Mouse (Mus musculus): ENCODE results near the gene Ube2n. TPM values are rescaled to one million over a fixed set of nuclear protein-coding genes. Genes with fewer than 3 reads are reported as not detected.
"Not testable (repeated sequence)": the region's sequence is repeated elsewhere in the genome, so short reads cannot be mapped to it uniquely, and the experiment has no call there.

The Ube2n gene
- total RNA-seq, 2 experiments from 2014 or later = 88.0 to 92.7 TPM

- intact Hi-C loops (cut with DNase I) = no loop called here
These were observed 2.7 kb downstream of the Ube2n start for GRCm38 (mm10) chr10:95517656-95518055.

GRCm38 (mm10) chr10:95525037-95525675 is 10.2 kb downstream of the Ube2n start:
- intact Hi-C loops (cut with DNase I) = no loop called here
- no peak for DNase-seq

More at GRCm38 (mm10) chr10:95517656-95518055, 2.7 kb downstream of the Ube2n start:
- DNase-seq = no peak

- intact Hi-C loops (cut with DNase I) = no loop called here
- no peak for DNase-seq
These were observed 10.9 kb downstream of the Ube2n start for GRCm38 (mm10) chr10:95525871-95526270.

GRCm38 (mm10) chr10:95526495-95527122 is 11.7 kb downstream of the Ube2n start:
- DNase-seq = no peak

GRCm38 (mm10) chr10:95530551-95531121 is 15.7 kb downstream of the Ube2n start:
- intact Hi-C loops (cut with DNase I) = no loop called here
- DNase-seq = no peak

More at GRCm38 (mm10) chr10:95526495-95527122, 11.7 kb downstream of the Ube2n start:
- intact Hi-C loops (cut with DNase I) = no loop called here

GRCm38 (mm10) chr10:95532916-95533315 is 18.0 kb downstream of the Ube2n start:
- DNase-seq = no peak
- intact Hi-C loops (cut with DNase I) = no loop called here

- no peak for DNase-seq
- intact Hi-C loops (cut with DNase I) = no loop called here
These were observed 18.4 kb downstream of the Ube2n start for GRCm38 (mm10) chr10:95533382-95533781.

DNA sequence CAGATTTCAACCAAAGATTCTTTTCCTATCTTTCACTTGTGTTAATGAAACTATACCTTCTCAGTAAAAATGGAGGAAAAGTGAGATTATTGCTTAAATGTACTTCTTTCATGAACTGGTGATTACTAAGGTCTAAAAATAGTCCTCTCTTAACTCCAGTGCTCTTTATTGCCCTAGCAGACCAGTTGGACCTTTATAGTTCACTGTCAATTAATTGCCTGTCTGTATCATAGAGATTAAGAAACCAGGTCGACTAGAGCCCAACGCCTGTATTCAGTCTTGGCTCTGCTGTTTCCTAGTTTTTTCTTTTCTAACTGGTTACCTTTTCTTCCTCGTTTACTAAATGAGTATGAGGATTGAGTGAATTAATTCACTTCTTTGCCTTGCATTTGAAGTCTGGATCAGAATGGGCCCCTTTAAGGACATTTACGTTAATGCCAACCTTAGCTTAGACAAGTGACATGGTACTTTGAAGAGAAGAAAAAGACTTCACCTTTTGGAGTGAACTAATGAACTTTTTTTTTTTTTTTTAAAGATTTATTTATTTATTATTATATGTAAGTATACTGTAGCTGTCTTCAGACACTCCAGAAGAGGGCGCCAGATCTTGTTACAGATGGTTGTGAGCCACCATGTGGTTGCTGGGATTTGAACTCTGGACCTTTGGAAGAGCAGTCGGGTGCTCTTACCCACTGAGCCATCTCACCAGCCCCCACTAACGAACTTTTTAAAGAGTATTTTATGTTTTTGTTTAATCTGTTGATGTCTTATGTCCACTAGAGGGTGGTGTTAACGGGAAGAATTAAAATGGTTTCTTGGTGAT is 20.7 kb downstream of the Ube2n start:
- DNase-seq = no peak
- intact Hi-C loops (cut with DNase I) = no loop called here

DNA sequence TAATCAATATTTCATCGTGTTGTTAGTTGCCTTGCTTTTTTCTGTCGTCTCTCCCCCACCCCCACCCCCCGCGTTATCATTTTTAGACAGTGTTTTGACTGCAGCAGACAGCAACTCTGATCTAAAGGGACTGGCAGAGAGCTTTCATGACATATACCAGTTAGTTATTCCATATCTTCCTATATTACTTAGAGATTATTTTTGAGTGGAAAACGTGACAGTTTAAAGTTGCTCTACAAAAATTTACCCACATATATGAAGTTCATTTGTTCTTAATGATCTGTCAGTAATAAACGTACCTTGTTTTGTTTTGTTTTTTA is 21.2 kb downstream of the Ube2n start:
- intact Hi-C loops (cut with DNase I) = no loop called here
- DNase-seq = no peak

DNA sequence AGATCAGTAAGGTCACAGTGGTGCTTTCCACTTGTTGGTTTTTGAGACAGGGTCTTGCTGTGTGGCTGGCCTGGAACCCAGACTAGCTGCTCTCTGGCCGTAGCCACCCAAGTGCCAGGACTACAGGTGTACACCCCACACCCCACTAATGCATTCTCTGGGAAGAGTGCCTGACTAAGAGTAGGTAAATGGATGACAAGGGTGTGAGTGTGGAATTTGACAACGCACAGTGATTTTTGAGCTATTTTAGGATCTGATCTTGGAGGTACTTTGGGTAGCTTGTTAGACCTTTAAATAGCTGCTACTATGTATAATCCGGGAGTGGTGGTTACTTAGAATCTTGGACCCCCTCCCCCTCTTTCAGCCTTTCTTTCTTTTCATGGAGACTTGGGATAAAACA is 24.3 kb downstream of the Ube2n start:
- intact Hi-C loops (cut with DNase I) = no loop called here
- DNase-seq = no peak

DNA sequence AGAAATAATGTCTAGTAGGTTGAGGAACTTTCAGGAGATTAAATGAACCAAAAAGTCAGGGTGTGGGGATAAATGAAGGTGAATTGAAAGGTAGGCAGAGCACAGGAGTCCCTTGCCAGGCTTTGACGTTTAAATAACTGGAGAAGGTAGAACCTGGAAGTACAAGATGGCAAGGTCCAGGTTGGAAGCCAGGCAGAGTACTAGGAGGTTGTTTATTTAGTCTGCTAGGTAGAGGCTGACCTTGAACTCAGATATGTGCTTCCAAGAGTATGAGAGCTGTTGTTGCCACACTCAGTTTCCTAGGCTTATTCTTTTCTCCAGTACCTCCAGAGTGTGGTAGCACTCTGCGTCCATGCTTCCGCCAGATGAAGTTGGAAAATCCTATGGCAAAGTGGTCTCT is 24.9 kb downstream of the Ube2n start:
- no peak for DNase-seq
- intact Hi-C loops (cut with DNase I) = no loop called here

- intact Hi-C loops (cut with DNase I) = no loop called here
- DNase-seq = no peak
These were observed 28.0 kb downstream of the Ube2n start for GRCm38 (mm10) chr10:95542916-95543315.

GRCm38 (mm10) chr10:95543377-95543776 is 28.4 kb downstream of the Ube2n start:
- intact Hi-C loops (cut with DNase I) = no loop called here
- DNase-seq = no peak

GRCm38 (mm10) chr10:95544004-95544403 is 29.1 kb downstream of the Ube2n start:
- intact Hi-C loops (cut with DNase I) = no loop called here

DNA sequence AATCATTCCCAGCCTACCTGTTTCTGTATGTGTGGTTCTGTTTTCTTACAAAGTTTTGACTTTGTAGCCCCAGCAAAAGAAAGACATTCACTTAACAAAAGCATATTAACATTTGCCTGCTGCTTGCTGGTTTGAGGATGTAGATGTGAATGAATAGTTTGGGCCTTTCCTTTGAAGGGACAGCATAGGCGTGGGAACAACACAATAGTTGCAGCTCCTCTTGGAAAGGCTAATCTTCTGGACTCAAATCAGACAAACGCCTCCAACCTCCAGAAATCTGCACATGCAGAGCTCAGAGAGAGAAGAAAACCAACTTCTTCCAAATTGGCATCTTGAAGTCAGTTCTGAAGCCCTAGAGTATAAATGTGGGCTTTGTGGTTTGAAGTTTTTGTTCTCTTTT is 29.7 kb downstream of the Ube2n start:
- intact Hi-C loops (cut with DNase I) = no loop called here
- no peak for DNase-seq

More at GRCm38 (mm10) chr10:95544004-95544403, 29.1 kb downstream of the Ube2n start:
- DNase-seq = no peak

DNA sequence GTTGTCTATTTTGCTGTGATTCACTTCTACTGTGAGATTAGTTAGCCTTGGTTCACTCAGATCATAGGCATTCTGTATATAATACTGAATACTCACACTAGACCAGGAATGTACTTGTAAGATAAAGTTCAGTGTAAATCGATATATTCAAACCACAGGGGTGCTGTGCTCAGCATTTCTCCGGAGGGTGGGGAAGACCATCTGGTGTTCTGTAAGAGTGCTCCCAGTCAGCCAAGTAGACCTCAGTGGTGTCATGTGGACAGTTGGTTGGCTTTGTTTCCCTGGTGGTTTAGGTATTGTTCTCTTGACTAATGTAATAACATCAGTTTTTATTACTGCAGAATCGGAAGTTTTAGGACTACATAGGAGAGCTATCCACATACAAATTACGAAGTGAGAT is 30.1 kb downstream of the Ube2n start:
- no peak for DNase-seq
- intact Hi-C loops (cut with DNase I) = no loop called here

DNA sequence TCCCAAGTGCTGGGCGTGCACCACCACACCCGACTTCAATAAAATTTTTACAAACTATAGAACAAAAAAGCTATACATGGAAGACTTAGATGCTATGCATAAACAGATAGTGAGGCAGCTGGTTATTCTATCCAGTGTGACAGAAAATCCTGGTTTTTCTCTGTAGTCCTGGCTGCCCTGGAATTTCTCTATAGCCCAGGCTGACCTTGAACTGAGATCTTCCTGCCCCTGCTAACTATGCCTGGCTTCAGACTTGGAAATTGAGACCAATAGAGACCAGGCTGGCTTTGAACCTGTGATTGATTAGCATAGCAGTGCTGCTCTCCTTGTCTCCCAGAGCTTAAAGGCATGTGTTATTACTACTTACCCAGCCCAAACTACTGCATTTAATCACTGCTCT is 31.2 kb downstream of the Ube2n start:
- intact Hi-C loops (cut with DNase I) = no loop called here

DNA sequence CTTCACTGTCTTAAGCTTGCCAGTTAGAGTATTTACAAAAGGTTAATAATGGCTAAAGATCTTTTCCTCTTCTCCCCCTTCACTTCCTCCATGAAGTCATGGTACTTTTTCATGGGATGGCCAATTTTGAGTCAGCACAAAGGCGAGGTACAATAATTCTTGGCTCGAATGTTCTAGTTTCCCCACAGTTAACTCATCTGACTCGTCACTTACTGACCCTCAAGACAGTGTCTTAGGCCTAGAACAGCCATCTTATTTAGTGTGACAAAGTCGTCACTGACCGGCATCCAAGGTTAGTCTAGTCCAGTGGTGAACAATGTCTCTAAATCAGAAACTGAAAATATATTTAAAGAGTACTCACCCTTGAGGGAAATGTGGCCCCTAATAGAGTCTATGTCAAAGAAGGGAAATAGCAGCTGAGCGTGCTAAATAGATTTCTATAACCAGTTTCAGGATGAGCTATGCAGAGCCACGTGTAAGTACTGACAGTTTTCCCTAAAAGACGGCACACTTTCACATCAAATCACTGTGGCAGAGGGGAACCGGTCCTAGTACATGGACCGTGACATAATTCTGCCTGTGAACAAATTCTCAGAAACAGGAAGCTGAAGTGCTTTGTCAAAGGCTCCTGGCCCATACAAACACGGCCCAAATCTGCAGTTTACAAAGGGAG is 33.3 kb downstream of the Ube2n start:
- DNase-seq = no peak

More for the DNA sequence above, 31.2 kb downstream of the Ube2n start:
- DNase-seq = no peak

GRCm38 (mm10) chr10:95549080-95549479 is 34.1 kb downstream of the Ube2n start:
- intact Hi-C loops (cut with DNase I); DNase-seq: not testable (repeated sequence)

More for the DNA sequence above, 33.3 kb downstream of the Ube2n start:
- intact Hi-C loops (cut with DNase I) = no loop called here

DNA sequence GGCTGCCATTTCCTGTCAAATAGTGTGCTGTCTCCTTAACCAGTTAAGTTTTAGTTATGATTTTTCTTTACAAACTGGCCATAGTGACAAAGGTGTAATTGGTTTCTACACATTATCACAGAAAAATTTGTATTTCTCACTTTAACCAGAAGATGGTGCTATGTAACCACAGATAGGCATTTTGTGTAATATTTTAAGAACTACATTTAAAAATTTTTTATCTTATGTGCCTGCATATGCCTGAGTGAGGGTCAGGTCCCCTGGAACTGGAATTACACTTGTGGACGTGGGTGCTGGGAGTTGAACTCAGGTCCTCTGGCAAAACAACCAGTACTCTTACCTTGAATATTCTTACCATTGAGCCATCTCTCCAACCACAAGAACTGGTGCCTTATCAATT is 35.6 kb downstream of the Ube2n start:
- DNase-seq = no peak
- intact Hi-C loops (cut with DNase I) = loop anchor here (1.0 to 2.0 kb wide), 2 partner anchors 344 to 482 kb away; no protein-coding TSS in a partner anchor

DNA sequence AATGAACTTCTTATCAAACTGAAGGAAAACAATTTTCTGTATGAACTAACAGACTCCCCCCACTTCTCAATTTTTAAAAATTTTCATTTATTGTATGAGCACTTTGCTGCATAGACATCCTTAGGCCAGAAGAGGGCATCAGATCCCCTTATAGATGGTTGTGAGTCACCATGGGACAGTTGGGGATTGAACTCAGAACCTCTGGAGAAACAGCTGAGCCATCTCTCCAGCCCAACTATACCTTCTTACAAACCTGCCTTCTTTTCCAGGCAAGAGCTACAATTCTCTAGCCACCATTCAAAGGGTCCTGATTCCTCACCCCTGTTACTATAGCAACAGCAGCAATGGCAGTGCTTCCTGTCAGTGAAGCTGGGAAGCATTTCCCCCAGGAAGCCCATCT is 36.8 kb downstream of the Ube2n start:
- DNase-seq = no peak
- intact Hi-C loops (cut with DNase I) = loop anchor here (2.0 kb wide), 1 partner anchor 481 kb away; no protein-coding TSS in a partner anchor

Data from heart, postnatal 36 days (tissue).